Mouse (Mus musculus) cerebellum, adult 9-10 months (tissue): ENCODE data around the gene Olfr1100.

Experiments used
- DNase-seq: peaks from one replicate; pipeline ENCODE4 v3.0.0; 2022

Gene Olfr1100

DNA sequence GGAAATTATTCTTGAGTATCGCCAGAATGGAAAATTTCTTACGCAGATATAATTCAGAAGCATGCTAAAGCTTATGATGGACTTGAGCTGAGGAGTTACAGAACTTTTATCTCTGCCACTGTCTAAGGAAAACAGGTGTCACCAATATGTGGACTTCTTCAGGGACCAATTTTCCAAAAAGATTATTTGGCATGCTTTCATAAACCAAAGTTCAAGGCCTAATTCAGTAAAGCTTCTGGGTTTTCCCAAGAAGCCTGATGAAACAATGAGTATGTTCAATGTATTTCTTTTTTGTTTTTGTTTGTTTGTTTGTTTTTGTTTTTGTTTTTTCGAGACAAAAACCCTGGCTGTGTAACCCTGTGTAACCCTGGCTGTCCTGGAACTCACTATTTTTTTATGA, at the start of gene Olfr1100:
Olfr1100 (minus strand) TSS at position 101 of the 400 bp plus-strand sequence.
- DNase-seq, result no peak

GRCm38 (mm10) chr2:87026980-87027379, 47.2 kb upstream of the Olfr1100 start, which contains the start of gene Olfr1104:
Gene Olfr1104, minus strand, starts transcription at chr2:87027080.
- no peak for DNase-seq

GRCm38 (mm10) chr2:86998098-86998497, 18.3 kb upstream of the Olfr1100 start, which contains the start of gene Olfr1102:
Gene Olfr1102, plus strand, starts transcription at chr2:86998398.
- no peak for DNase-seq

DNA sequence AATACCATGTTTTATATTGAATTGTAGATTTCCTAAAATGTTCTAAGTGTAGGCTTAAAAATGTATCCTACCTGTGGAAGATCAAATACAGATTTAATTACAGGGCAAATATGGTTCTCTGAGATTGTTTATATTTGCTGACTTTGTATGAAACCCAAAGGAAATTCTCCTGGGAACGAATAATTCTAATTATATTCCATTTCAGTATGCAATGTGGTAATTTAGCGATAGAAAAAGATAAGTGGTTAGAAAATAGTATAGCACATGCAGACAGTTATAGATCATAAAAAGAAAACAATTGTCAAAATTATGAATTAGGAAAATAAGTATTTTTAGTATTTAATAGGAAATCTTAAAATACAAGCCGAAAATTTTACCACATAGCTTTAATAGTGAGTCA, 11.4 kb upstream of the Olfr1100 start, which contains the start of gene Olfr1101:
Olfr1101 (minus strand) TSS at position 101 of the 400 bp plus-strand sequence.
- DNase-seq, result no peak

GRCm38 (mm10) chr2:86960593-86960992, 19.2 kb downstream of the Olfr1100 start, which contains the start of gene Olfr1099:
Gene Olfr1099, minus strand, starts transcription at chr2:86960693.
- DNase-seq, result no peak

DNA sequence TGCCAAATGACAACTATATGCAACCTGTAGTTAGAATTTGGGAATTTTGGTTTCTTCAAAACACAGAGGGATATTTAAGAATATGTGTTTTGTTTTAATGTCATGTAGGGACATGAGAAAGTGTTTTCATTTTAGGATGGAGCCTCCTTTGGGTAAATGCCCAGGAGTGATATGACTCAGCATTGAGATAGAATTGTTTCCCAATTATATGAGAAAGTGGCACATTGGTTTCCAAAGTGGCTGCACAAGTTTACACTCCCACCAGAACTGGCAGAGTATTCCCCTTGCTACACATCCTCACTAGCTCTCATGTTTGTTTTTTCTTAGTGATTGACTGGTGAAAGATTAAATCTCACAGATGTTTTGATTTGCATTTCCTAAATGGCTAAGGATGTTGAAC, 53.2 kb downstream of the Olfr1100 start:
- no peak for DNase-seq
